Mouse (Mus musculus): Measurements from ENCODE around the gene Hdgfl2. TPM values are rescaled to one million over a fixed set of nuclear protein-coding genes. Genes with fewer than 3 reads are reported as not detected.
"Not testable (repeated sequence)": the region's sequence is repeated elsewhere in the genome, so short reads cannot be mapped to it uniquely, and the experiment has no call there.

Gene Hdgfl2
- polyA plus RNA-seq, 1 experiment from 2014 or later: 80.1 TPM

DNA sequence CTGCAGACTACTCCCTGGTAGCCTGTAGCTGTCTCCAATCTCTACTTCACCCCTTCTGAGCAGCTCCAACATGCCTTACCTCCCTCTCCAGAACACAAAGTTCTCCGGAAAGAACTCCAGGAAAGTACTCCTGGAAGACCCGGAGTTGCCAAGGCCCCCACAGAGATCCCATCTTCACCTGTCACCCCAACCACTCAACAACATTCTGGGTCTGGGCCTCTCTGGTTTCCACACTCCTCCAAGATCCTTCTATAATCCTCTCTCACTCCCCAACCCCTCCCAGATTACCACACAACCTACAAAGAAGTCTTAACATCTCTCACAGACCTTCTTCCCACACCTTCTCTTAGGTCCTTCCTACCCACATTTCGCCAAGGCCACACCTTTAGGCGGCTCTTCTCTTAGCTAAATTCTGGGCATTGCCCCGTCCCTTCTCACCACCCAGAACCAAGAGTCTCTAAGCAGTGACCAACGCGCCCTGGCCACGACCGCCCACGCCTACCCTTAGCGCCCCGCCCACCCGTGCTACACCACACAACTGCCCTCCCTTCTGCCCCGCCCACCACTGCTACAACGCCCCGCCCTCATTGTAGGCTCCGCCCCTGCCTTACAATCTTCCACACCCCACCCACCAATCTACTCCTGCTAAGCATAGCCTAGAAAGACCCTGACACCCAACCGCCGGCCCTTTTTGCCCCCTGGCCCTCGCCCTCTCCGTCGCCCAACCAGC is 5.2 kb upstream of the Hdgfl2 start:
- H3K9ac ChIP-seq (ENCODE audit: low read length): peak overlapping the region; percentile 81
- H3K4me1 ChIP-seq (ENCODE audit: control insufficient read depth, insufficient read depth, low read length): peaks cover 14% of the 10 kb centered on the region; the same call in 1 of the 2 replicates
- H3K27ac ChIP-seq (ENCODE audit: low read length): peak overlapping the region; percentile 98
- H3K27me3 ChIP-seq (ENCODE audit: control insufficient read depth, insufficient read depth, low read length): no peaks in the 10 kb centered on the region
- H3K36me3 ChIP-seq (ENCODE audit: control insufficient read depth, insufficient read depth, low read length): peaks cover 9% of the 10 kb centered on the region
- H3K4me3 ChIP-seq (replicated peaks; ENCODE audit: low read length): peak overlapping the region; percentile 71
- no peaks in the 10 kb centered on the region for H3K9me3 ChIP-seq (replicated peaks; ENCODE audit: control insufficient read depth, low read length)
- WGBS: 10% methylated on average over 22 of the region's 22 CpGs
- ATAC-seq (ENCODE audit: insufficient read depth, low FRiP score): peak; percentile 34; the same call in 1 of the 2 replicates
- peak overlapping the region; percentile 67 for H3K4me2 ChIP-seq (ENCODE audit: low read depth, low read length)

DNA sequence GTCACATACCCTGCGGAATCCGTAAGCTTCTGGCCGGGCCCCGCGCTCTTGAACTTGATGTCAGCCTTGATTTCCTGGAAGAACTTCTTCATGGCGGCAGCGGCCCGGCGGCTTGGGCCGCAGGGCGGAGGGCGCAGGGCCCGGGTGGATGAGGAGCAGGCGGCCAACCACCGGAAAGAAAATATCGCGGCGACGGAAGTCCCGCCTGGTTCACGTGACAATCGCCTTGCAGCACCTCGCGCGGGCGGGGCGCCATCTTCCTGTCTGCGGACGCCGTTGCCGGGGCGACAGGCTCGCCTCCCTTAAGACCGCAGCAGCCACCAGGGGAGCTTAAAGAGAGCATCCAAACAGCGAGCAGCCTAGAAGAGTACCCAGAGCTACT is 4.6 kb upstream of the Hdgfl2 start, which contains the start of gene Ubxn6:
Gene Ubxn6 (minus strand): TSS at position 202 of the 382 bp plus-strand sequence.
- H3K9me3 ChIP-seq (replicated peaks; ENCODE audit: control insufficient read depth, low read length): no peaks in the 10 kb centered on the region
- peaks cover 14% of the 10 kb centered on the region; the same call in 1 of the 2 replicates for H3K4me1 ChIP-seq (ENCODE audit: control insufficient read depth, insufficient read depth, low read length)
- ATAC-seq (ENCODE audit: insufficient read depth, low FRiP score): peak; percentile 44
- WGBS: under 1% methylated on average over 35 of the region's 35 CpGs
- H3K36me3 ChIP-seq (ENCODE audit: control insufficient read depth, insufficient read depth, low read length): peaks cover 5% of the 10 kb centered on the region; the same call in 1 of the 2 replicates
- peak within 1 kb of the TSS; percentile 71 for H3K4me3 ChIP-seq (replicated peaks; ENCODE audit: low read length)
- no peaks in the 10 kb centered on the region for H3K27me3 ChIP-seq (ENCODE audit: control insufficient read depth, insufficient read depth, low read length)
- H3K4me2 ChIP-seq (ENCODE audit: low read depth, low read length): peak within 1 kb of the TSS; percentile 67
- peak within 1 kb of the TSS; percentile 98 for H3K27ac ChIP-seq (ENCODE audit: low read length)
- H3K9ac ChIP-seq (ENCODE audit: low read length): peak within 1 kb of the TSS; percentile 81

DNA sequence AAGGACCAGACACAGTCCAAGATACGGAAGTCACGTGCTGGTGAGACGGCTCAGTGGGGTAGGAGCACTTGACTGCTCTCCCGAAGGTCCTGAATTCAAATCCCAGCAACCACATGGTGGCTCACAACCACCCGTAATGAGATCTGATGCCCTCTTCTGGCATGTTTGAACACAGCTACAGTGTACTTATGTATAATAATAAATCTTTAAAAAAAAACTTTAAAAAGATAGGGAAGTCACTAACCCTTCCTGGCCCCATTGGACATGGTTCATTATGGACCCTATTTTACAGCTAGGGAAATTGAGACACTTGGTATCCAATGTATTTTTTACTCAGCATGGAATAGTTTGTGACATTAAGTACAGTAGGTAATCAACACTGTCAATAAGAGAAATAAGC is 1.9 kb upstream of the Hdgfl2 start:
- Histone ChIP-seq H3K4me2 (ENCODE audit: low read depth, low read length) (no peak overlapping the region), H3K36me3 (ENCODE audit: control insufficient read depth, insufficient read depth, low read length) (peaks cover under 1% of the 10 kb centered on the region; the same call in 1 of the 2 replicates), H3K9ac (ENCODE audit: low read length) (no peak overlapping the region), H3K9me3 (replicated peaks; ENCODE audit: control insufficient read depth, low read length) (no peaks in the 10 kb centered on the region), H3K27ac (ENCODE audit: low read length) (no peak overlapping the region), H3K4me3 (replicated peaks; ENCODE audit: low read length) (no peak overlapping the region), H3K27me3 (ENCODE audit: control insufficient read depth, insufficient read depth, low read length) (no peaks in the 10 kb centered on the region), H3K4me1 (ENCODE audit: control insufficient read depth, insufficient read depth, low read length) (peaks cover 27% of the 10 kb centered on the region)
- WGBS: 85% methylated on average over 5 of the region's 5 CpGs
- ATAC-seq (ENCODE audit: insufficient read depth, low FRiP score): no peak

DNA sequence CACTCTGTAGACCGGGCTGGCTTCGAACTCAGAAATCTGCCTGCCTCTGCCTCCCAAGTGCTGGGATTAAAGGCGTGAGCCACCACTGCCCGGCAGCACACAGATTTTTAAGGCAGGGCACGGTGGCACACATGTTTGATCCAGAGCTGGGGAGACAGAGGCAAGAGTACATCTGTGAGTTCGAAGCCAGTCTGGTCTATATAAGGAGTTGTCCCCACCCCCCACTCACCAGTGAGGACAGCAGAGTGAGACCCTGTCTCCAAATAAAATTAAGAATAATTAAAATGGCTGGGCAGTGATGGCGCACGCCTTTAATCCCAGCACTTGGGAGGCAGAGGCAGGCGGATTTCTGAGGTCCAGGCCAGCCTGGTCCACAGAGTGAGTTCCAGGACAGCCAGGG is 1.1 kb upstream of the Hdgfl2 start:
- Histone ChIP-seq H3K27ac (ENCODE audit: low read length) (peak overlapping the region; percentile 25; the same call in 1 of the 2 replicates), H3K4me2 (ENCODE audit: low read depth, low read length) (peak overlapping the region; percentile 45), H3K4me1 (ENCODE audit: control insufficient read depth, insufficient read depth, low read length) (peaks cover 27% of the 10 kb centered on the region), H3K4me3 (replicated peaks; ENCODE audit: low read length) (peak overlapping the region; percentile 87)
- not testable (repeated sequence) for H3K9ac ChIP-seq (ENCODE audit: low read length); H3K36me3 ChIP-seq (ENCODE audit: control insufficient read depth, insufficient read depth, low read length); ATAC-seq (ENCODE audit: insufficient read depth, low FRiP score); H3K27me3 ChIP-seq (ENCODE audit: control insufficient read depth, insufficient read depth, low read length); H3K9me3 ChIP-seq (replicated peaks; ENCODE audit: control insufficient read depth, low read length)
- 61% methylated on average over 9 of the region's 9 CpGs for WGBS

DNA sequence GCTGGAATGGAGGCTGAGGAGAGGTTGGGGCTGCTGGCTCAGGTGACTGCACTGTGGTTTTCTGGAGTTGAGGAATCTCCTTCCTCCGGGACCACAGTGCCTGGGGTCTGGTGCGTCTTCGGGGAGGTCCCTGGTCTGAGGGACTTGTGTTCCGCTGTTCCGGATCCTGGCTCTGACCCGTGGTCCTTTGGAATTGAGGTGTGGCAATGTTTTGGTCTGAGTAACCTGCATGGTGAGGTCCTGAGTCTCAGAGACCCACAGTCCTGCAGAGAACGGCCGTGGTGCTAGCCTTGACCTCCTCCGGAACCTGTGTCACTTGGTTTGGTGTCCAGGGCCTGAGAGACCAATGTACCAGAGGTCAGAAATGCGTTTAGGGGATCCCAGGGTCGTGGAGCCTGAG is 487 bp downstream of the Hdgfl2 start:
- Histone ChIP-seq H3K36me3 (ENCODE audit: control insufficient read depth, insufficient read depth, low read length) (peaks cover 13% of the 10 kb centered on the region; the same call in 1 of the 2 replicates), H3K9me3 (replicated peaks; ENCODE audit: control insufficient read depth, low read length) (no peaks in the 10 kb centered on the region), H3K4me1 (ENCODE audit: control insufficient read depth, insufficient read depth, low read length) (peaks cover 19% of the 10 kb centered on the region), H3K4me2 (ENCODE audit: low read depth, low read length) (peak overlapping the region; percentile 69), H3K4me3 (replicated peaks; ENCODE audit: low read length) (peak overlapping the region; percentile 87), H3K27me3 (ENCODE audit: control insufficient read depth, insufficient read depth, low read length) (no peaks in the 10 kb centered on the region), H3K9ac (ENCODE audit: low read length) (peak overlapping the region; percentile 90), H3K27ac (ENCODE audit: low read length) (peak overlapping the region; percentile 71; the same call in 1 of the 2 replicates)
- no peak for ATAC-seq (ENCODE audit: insufficient read depth, low FRiP score)
- WGBS: 1% methylated on average over 11 of the region's 11 CpGs

DNA sequence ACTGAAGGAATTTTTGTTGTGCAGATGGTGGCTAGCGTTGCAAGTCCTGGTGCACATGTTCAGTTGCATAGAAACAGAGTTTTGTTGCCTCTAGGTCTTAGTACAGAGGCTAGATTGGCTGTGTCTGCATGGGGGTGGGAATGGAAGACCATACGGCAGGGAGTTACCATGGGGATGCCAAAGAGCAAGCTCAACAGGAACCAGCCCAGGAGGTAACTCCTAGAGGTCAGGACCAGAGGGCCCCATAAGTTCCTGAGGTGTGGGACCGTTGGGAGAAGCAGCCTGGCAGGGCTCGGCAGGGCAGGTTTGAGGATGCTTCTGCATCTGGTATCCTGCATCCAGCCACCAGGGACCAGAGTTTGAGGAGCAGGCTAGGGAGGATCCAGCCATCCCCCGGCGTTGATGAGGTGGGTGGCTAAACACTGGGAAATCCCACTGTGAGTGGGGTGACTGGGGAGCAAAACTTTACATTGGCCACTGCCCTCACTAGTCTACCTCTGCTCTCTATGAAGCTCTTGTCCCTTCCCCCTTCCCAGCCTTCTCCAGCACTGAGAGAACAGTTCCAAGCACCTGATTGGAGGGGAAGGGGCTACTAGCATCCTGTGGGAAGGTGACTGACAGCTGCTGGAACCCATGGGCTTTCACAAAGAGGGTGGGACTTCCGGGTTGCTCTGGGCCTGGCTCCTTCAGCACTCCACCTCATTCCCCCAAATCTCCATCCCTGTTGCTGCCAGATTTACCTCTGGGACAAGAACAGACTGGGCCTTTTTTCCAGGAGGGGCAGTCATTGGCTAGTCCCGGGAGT is 1.5 kb downstream of the Hdgfl2 start:
- peak overlapping the region; percentile 90 for H3K9ac ChIP-seq (ENCODE audit: low read length)
- peak overlapping the region; percentile 69 for H3K4me2 ChIP-seq (ENCODE audit: low read depth, low read length)
- H3K27ac ChIP-seq (ENCODE audit: low read length): no peak overlapping the region
- no peak for ATAC-seq (ENCODE audit: insufficient read depth, low FRiP score)
- H3K9me3 ChIP-seq (replicated peaks; ENCODE audit: control insufficient read depth, low read length): no peaks in the 10 kb centered on the region
- H3K27me3 ChIP-seq (ENCODE audit: control insufficient read depth, insufficient read depth, low read length): no peaks in the 10 kb centered on the region
- H3K36me3 ChIP-seq (ENCODE audit: control insufficient read depth, insufficient read depth, low read length): peaks cover 13% of the 10 kb centered on the region; the same call in 1 of the 2 replicates
- WGBS: 8% methylated on average over 8 of the region's 8 CpGs
- H3K4me1 ChIP-seq (ENCODE audit: control insufficient read depth, insufficient read depth, low read length): peaks cover 13% of the 10 kb centered on the region
- peak overlapping the region; percentile 87 for H3K4me3 ChIP-seq (replicated peaks; ENCODE audit: low read length)

DNA sequence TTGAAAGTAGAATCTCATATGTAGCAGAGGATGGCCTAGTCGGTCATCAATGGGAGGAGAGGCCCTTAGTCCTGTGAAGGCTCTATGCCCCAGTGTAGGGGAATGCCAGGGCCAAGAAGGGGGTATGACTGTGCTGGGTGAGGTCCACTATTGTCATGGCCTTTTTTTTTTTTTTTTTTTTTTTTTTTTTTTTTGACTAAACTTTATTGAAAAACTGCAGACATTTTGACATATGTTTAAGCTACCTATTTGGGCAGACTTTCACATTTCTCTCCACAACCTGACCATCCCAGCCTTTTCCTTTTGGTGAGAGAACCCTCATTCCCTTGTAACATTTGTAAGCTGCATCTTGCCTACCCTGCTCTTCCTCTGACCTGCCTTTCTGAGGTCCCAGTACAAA is 12.9 kb downstream of the Hdgfl2 start:
- Histone ChIP-seq H3K9ac (ENCODE audit: low read length) (no peak overlapping the region), H3K4me2 (ENCODE audit: low read depth, low read length) (no peak overlapping the region), H3K9me3 (replicated peaks; ENCODE audit: control insufficient read depth, low read length) (no peaks in the 10 kb centered on the region), H3K36me3 (ENCODE audit: control insufficient read depth, insufficient read depth, low read length) (peaks cover 21% of the 10 kb centered on the region; the same call in 1 of the 2 replicates), H3K4me3 (replicated peaks; ENCODE audit: low read length) (no peak overlapping the region), H3K27ac (ENCODE audit: low read length) (peak overlapping the region; percentile 51), H3K27me3 (ENCODE audit: control insufficient read depth, insufficient read depth, low read length) (no peaks in the 10 kb centered on the region), H3K4me1 (ENCODE audit: control insufficient read depth, insufficient read depth, low read length) (no peaks in the 10 kb centered on the region)
- ATAC-seq (ENCODE audit: insufficient read depth, low FRiP score): no peak
- WGBS: 88% methylated on average over 1 of the region's 1 CpGs

DNA sequence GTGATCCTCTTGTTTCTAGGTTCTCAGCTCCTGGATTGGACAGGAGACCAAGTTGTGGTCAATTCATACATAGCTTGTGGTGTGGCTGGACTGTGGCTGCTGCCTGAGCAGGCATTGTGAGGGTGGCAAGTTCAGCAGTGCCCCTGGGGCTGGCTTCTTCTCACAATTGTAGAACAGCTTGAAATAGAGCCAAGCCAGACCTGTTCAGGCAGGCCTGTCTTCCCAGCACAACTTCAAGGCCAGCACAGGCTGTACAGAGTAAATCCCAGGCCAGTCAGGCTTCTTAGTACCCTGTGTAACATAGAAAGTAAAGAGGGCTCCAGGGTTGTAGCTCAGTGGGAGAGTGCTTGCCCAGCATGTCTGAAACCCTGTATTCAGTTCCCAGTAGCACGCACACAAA is 13.4 kb downstream of the Hdgfl2 start:
- Histone ChIP-seq H3K4me3 (replicated peaks; ENCODE audit: low read length) (no peak overlapping the region), H3K36me3 (ENCODE audit: control insufficient read depth, insufficient read depth, low read length) (peaks cover 25% of the 10 kb centered on the region; the same call in 1 of the 2 replicates), H3K4me1 (ENCODE audit: control insufficient read depth, insufficient read depth, low read length) (no peaks in the 10 kb centered on the region), H3K27ac (ENCODE audit: low read length) (peak overlapping the region; percentile 66), H3K4me2 (ENCODE audit: low read depth, low read length) (no peak overlapping the region), H3K27me3 (ENCODE audit: control insufficient read depth, insufficient read depth, low read length) (no peaks in the 10 kb centered on the region), H3K9me3 (replicated peaks; ENCODE audit: control insufficient read depth, low read length) (no peaks in the 10 kb centered on the region), H3K9ac (ENCODE audit: low read length) (no peak overlapping the region)
- peak; percentile 74 for ATAC-seq (ENCODE audit: insufficient read depth, low FRiP score)
- WGBS: 77% methylated on average over 1 of the region's 1 CpGs

DNA sequence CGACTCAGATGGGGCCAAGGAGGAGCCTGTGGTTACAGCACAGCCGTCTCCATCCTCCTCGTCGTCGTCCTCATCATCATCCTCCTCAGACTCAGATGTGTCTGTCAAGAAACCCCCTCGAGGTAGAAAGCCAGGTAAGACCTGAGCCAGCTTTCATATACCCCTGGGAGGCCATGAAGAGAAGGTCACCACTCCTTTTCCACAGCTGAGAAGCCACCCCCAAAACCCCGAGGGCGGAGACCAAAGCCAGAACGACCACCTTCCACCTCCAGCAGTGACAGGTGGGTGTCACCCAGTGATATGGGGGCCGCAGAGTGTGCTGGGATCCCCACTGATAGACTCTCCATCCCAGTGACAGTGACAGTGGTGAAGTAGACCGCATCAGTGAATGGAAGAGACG is 17.4 kb downstream of the Hdgfl2 start:
- H3K4me1 ChIP-seq (ENCODE audit: control insufficient read depth, insufficient read depth, low read length): no peaks in the 10 kb centered on the region
- H3K4me3 ChIP-seq (replicated peaks; ENCODE audit: low read length): no peak overlapping the region
- no peak overlapping the region for H3K9ac ChIP-seq (ENCODE audit: low read length)
- H3K9me3 ChIP-seq (replicated peaks; ENCODE audit: control insufficient read depth, low read length): no peaks in the 10 kb centered on the region
- no peak overlapping the region for H3K27ac ChIP-seq (ENCODE audit: low read length)
- 87% methylated on average over 12 of the region's 12 CpGs for WGBS
- ATAC-seq (ENCODE audit: insufficient read depth, low FRiP score): no peak
- H3K27me3 ChIP-seq (ENCODE audit: control insufficient read depth, insufficient read depth, low read length): no peaks in the 10 kb centered on the region
- peaks cover 45% of the 10 kb centered on the region for H3K36me3 ChIP-seq (ENCODE audit: control insufficient read depth, insufficient read depth, low read length)
- no peak overlapping the region for H3K4me2 ChIP-seq (ENCODE audit: low read depth, low read length)
